Mouse (Mus musculus) heart, postnatal 0 days (tissue): ENCODE measurements at regions not wholly inside any gene's neighbourhood (a gene's known extent, or its start where the extent isn't known, plus 50 kb on each side); places are given as distances from the start of the nearest gene placed in this dataset.
A peak's percentile ranks its signal among the peaks of the same experiment; 100 is the strongest.

ENCODE experiments used
- ATAC-seq: fragments of 200-750 bp; cut with Nextera tagmentation; 2 replicates; pipeline ENCODE4 v1.8.0; 2017; ENCODE audit warnings: low read depth, moderate number of reproducible peaks, moderate library complexity; ENCODE audit not compliant: insufficient read depth
- DNase-seq: peaks from one replicate; pipeline ENCODE4 v3.0.0-alpha.2; 2016; ENCODE audit warnings: low spot score
- H3K27ac ChIP-seq: fragments of 300-500 bp; sonication (generic); 2 replicates; pipeline ENCODE4 v1.5.1; 2014; ENCODE audit warnings: low read depth, mild to moderate bottlenecking
- H3K27me3 ChIP-seq: fragments of 300-500 bp; sonication (generic); 2 replicates; pipeline ENCODE4 v1.6.1; 2014; ENCODE audit warnings: low read length, mixed read lengths; ENCODE audit not compliant: control insufficient read depth, insufficient read depth
- H3K36me3 ChIP-seq: fragments of 300-500 bp; sonication (generic); replicated peaks from 2 replicates; pipeline ENCODE4 v1.6.1; 2014; ENCODE audit warnings: low read length, mixed read lengths; ENCODE audit not compliant: control insufficient read depth, insufficient read depth
- H3K4me1 ChIP-seq: fragments of 300-500 bp; sonication (generic); 2 replicates; pipeline ENCODE4 v1.6.1; 2014; ENCODE audit warnings: antibody characterized with exemption; ENCODE audit not compliant: control insufficient read depth, insufficient read depth
- H3K4me2 ChIP-seq: fragments of 300-500 bp; sonication (generic); 2 replicates; pipeline ENCODE4 v1.6.1; 2014; ENCODE audit warnings: low read depth, mild to moderate bottlenecking, low read length, moderate library complexity
- H3K4me3 ChIP-seq: fragments of 300-500 bp; sonication (generic); 2 replicates; pipeline ENCODE4 v1.5.1; 2014; ENCODE audit warnings: low read depth, low read length
- H3K9ac ChIP-seq: fragments of 300-500 bp; sonication (generic); replicated peaks from 2 replicates; pipeline ENCODE4 v1.6.1; 2014; ENCODE audit warnings: low read depth, low read length, mixed read lengths
- H3K9me3 ChIP-seq: fragments of 300-500 bp; sonication (generic); replicated peaks from 2 replicates; pipeline ENCODE4 v1.6.1; 2016; ENCODE audit warnings: low read length; ENCODE audit not compliant: control insufficient read depth
- CTCF ChIP-seq: IDR thresholded peaks from 2 replicates; pipeline ENCODE4 v1.5.1; 2016; ENCODE audit warnings: antibody characterized with exemption, control low read depth, low read depth
- EP300 ChIP-seq: IDR thresholded peaks from 2 replicates; pipeline ENCODE4 v1.6.1; 2016; ENCODE audit warnings: antibody characterized with exemption, low read depth
- WGBS: fragments of 180-500 bp; shearing (Covaris S2); extraction: QIAGEN DNeasy Blood & Tissue Kit; methylation state at CpG from one replicate; pipeline ENCODE4 v1.1.7; 2014; 5-methylcytosine and 5-hydroxymethylcytosine counted together

- H3K9me3 ChIP-seq, result no peaks in the 10 kb centered on the region
- H3K4me1 ChIP-seq, result no peaks in the 10 kb centered on the region
- DNase-seq (no peak), ATAC-seq (no peak)
- H3K36me3 ChIP-seq, result no peaks in the 10 kb centered on the region
- H3K4me3 ChIP-seq, result no peak overlapping the region
- TF ChIP-seq EP300 (no peak), CTCF (no peak)
- no peak overlapping the region for H3K4me2 ChIP-seq
- H3K27me3 ChIP-seq, result no peaks in the 10 kb centered on the region
- H3K27ac ChIP-seq, result no peak overlapping the region
- no peak overlapping the region for H3K9ac ChIP-seq
- 53% methylated on average over 1 of the region's 1 CpGs for WGBS
These were observed 115.3 kb downstream of the Rgs21 start for GRCm38 (mm10) chr1:144452141-144452540.

GRCm38 (mm10) chr1:144451731-144452130, 115.7 kb downstream of the Rgs21 start:
- ATAC-seq, result no peak
- Histone ChIP-seq H3K36me3 (no peaks in the 10 kb centered on the region), H3K4me1 (no peaks in the 10 kb centered on the region), H3K9me3 (no peaks in the 10 kb centered on the region), H3K27ac (no peak overlapping the region), H3K27me3 (no peaks in the 10 kb centered on the region), H3K4me2 (no peak overlapping the region), H3K4me3 (no peak overlapping the region), H3K9ac (no peak overlapping the region)
- 50% methylated on average over 1 of the region's 1 CpGs for WGBS
- TF ChIP-seq EP300 (no peak), CTCF (no peak)
- no peak for DNase-seq

GRCm38 (mm10) chr1:144436617-144437016, 130.8 kb downstream of the Rgs21 start:
- Histone ChIP-seq H3K27ac (no peak overlapping the region), H3K27me3 (no peaks in the 10 kb centered on the region), H3K4me3 (no peak overlapping the region), H3K9me3 (no peaks in the 10 kb centered on the region), H3K9ac (no peak overlapping the region), H3K36me3 (no peaks in the 10 kb centered on the region), H3K4me1 (no peaks in the 10 kb centered on the region), H3K4me2 (no peak overlapping the region)
- WGBS, result 65% methylated on average over 2 of the region's 2 CpGs
- TF ChIP-seq CTCF (no peak), EP300 (no peak)
- no peak for ATAC-seq
- no peak for DNase-seq

- Histone ChIP-seq H3K4me1 (no peaks in the 10 kb centered on the region), H3K36me3 (no peaks in the 10 kb centered on the region), H3K27ac (no peak overlapping the region), H3K9ac (no peak overlapping the region), H3K4me3 (no peak overlapping the region), H3K9me3 (no peaks in the 10 kb centered on the region), H3K27me3 (no peaks in the 10 kb centered on the region), H3K4me2 (no peak overlapping the region)
- DNase-seq (no peak), ATAC-seq (no peak)
- no peak for TF ChIP-seq EP300
- TF ChIP-seq CTCF, result no peak
- WGBS, result 75% methylated on average over 2 of the region's 2 CpGs
These were observed 134.7 kb downstream of the Rgs21 start for GRCm38 (mm10) chr1:144432816-144433215.

- no peak overlapping the region for H3K9ac ChIP-seq
- H3K4me3 ChIP-seq, result no peak overlapping the region
- H3K27ac ChIP-seq, result no peak overlapping the region
- WGBS, result 71% methylated on average over 5 of the region's 5 CpGs
- H3K9me3 ChIP-seq, result no peaks in the 10 kb centered on the region
- ATAC-seq (no peak), DNase-seq (peak; percentile 26)
- no peaks in the 10 kb centered on the region for H3K4me1 ChIP-seq
- TF ChIP-seq EP300 (no peak), CTCF (peak; percentile 61)
- H3K36me3 ChIP-seq, result no peaks in the 10 kb centered on the region
- H3K27me3 ChIP-seq, result no peaks in the 10 kb centered on the region
- no peak overlapping the region for H3K4me2 ChIP-seq
These were observed 135.8 kb downstream of the Rgs21 start for GRCm38 (mm10) chr1:144431535-144432276.

- Histone ChIP-seq H3K4me2 (no peak overlapping the region), H3K4me3 (no peak overlapping the region), H3K27ac (no peak overlapping the region), H3K9me3 (no peaks in the 10 kb centered on the region), H3K27me3 (no peaks in the 10 kb centered on the region), H3K4me1 (no peaks in the 10 kb centered on the region), H3K9ac (no peak overlapping the region), H3K36me3 (no peaks in the 10 kb centered on the region)
- TF ChIP-seq EP300, result no peak
- TF ChIP-seq CTCF, result no peak
- no peak for ATAC-seq
- DNase-seq, result no peak
- 89% methylated on average over 2 of the region's 2 CpGs for WGBS
These were observed 146.1 kb downstream of the Rgs21 start for GRCm38 (mm10) chr1:144421374-144421773.
